Mouse (Mus musculus): ENCODE data around the gene Osgin1. TPM values are rescaled to one million over a fixed set of nuclear protein-coding genes. Genes with fewer than 3 reads are reported as not detected.

Osgin1 gene
- polyA plus RNA-seq, 1 experiment from 2014 or later = 0.60 TPM

DNA sequence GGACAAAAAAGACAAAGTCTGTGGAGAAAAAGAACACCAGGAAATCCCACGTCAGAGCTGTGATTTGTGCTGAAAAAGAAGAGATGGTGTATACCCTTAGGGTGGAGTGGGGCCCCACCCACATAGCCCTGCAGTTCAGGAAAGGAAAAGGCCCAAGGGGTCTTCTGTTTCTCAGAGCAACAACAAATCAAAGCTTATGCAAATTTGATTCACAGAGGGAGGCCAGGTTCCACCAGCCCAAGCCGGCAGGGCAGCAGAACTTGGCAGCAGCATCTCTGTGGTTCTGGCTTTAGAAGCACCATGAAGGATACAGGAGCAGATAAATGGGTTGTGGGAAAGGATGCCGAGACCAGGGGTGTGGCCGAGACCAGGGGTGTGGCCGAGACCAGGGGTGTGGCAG is 44.8 kb downstream of the Osgin1 start:
- H3K36me3 ChIP-seq = no peaks in the 10 kb centered on the region
- H3K4me3 ChIP-seq = no peak overlapping the region
- no peaks in the 10 kb centered on the region for H3K27me3 ChIP-seq
- H3K9ac ChIP-seq = 0 out of 2 replicates have a peak overlapping the region, but pooled peaks have one; percentile 16
- 26% methylated on average over 5 of the region's 5 CpGs for WGBS
- no peak for ATAC-seq (ENCODE audit: insufficient number of reproducible peaks, insufficient read depth, low FRiP score, low TSS enrichment, low read depth)
- H3K4me1 ChIP-seq = peaks cover 5% of the 10 kb centered on the region; the same call in 1 of the 2 replicates
- no peak overlapping the region for H3K27ac ChIP-seq
- no peaks in the 10 kb centered on the region for H3K9me3 ChIP-seq
- no peak overlapping the region for H3K4me2 ChIP-seq

- Histone ChIP-seq H3K27ac (no peak overlapping the region), H3K4me3 (no peak overlapping the region), H3K9ac (no peak overlapping the region), H3K9me3 (no peaks in the 10 kb centered on the region), H3K27me3 (no peaks in the 10 kb centered on the region), H3K4me1 (no peaks in the 10 kb centered on the region), H3K4me2 (no peak overlapping the region), H3K36me3 (no peaks in the 10 kb centered on the region)
- ATAC-seq (ENCODE audit: insufficient number of reproducible peaks, insufficient read depth, low FRiP score, low TSS enrichment, low read depth) = no peak
- 78% methylated on average over 11 of the region's 11 CpGs for WGBS
These were observed 50.4 kb downstream of the Osgin1 start for GRCm38 (mm10) chr8:119484145-119484896.

- H3K9me3 ChIP-seq = no peaks in the 10 kb centered on the region
- no peaks in the 10 kb centered on the region for H3K27me3 ChIP-seq
- H3K36me3 ChIP-seq = no peaks in the 10 kb centered on the region
- H3K4me1 ChIP-seq = peaks cover 11% of the 10 kb centered on the region; the same call in 1 of the 2 replicates
- no peak overlapping the region for H3K4me3 ChIP-seq
- no peak for ATAC-seq (ENCODE audit: insufficient number of reproducible peaks, insufficient read depth, low FRiP score, low TSS enrichment, low read depth)
- WGBS = 76% methylated on average over 7 of the region's 7 CpGs
- H3K4me2 ChIP-seq = no peak overlapping the region
- no peak overlapping the region for H3K9ac ChIP-seq
- H3K27ac ChIP-seq = no peak overlapping the region
These were observed 53.2 kb downstream of the Osgin1 start for GRCm38 (mm10) chr8:119487093-119487492.

Other genes starting within 250 kb of the Osgin1 start
- 335 and 345 TPM in 2 replicates for gene Hsbp1, start 89.6 kb upstream of the Osgin1 start, polyA plus RNA-seq (2015; fragmentation: Nextera tagmentation; extraction: Ambion mirVana)
- gene Mlycd, start 39.2 kb upstream of the Osgin1 start, polyA plus RNA-seq (2015; fragmentation: Nextera tagmentation; extraction: Ambion mirVana) = 11.0 and 12.7 TPM in 2 replicates
- gene Necab2, start 12.6 kb downstream of the Osgin1 start, polyA plus RNA-seq (2015; fragmentation: Nextera tagmentation; extraction: Ambion mirVana) = 3.8 and 4.2 TPM in 2 replicates
- gene Slc38a8, start 67.6 kb downstream of the Osgin1 start, polyA plus RNA-seq (2015; fragmentation: Nextera tagmentation; extraction: Ambion mirVana) = 0.07 TPM in 1 of 2 replicates, not detected in the other
- 132 and 150 TPM in 2 replicates for gene Mbtps1, start 124.6 kb downstream of the Osgin1 start, polyA plus RNA-seq (2015; fragmentation: Nextera tagmentation; extraction: Ambion mirVana)
- 29.1 and 30.0 TPM in 2 replicates for gene Hsdl1, start 141.1 kb downstream of the Osgin1 start, polyA plus RNA-seq (2015; fragmentation: Nextera tagmentation; extraction: Ambion mirVana)
- gene Dnaaf1, start 141.1 kb downstream of the Osgin1 start, polyA plus RNA-seq (2015; fragmentation: Nextera tagmentation; extraction: Ambion mirVana) = 0.08 and 0.19 TPM in 2 replicates
- gene Taf1c, start 171.1 kb downstream of the Osgin1 start, polyA plus RNA-seq (2015; fragmentation: Nextera tagmentation; extraction: Ambion mirVana) = 12.9 and 13.7 TPM in 2 replicates
- not detected in 2 replicates for gene Adad2, start 178.6 kb downstream of the Osgin1 start, polyA plus RNA-seq (2015; fragmentation: Nextera tagmentation; extraction: Ambion mirVana)
- gene Kcng4, start 201.6 kb downstream of the Osgin1 start, polyA plus RNA-seq (2015; fragmentation: Nextera tagmentation; extraction: Ambion mirVana) = 0.18 and 0.26 TPM in 2 replicates
- gene Wfdc1, start 232.2 kb downstream of the Osgin1 start, polyA plus RNA-seq (2015; fragmentation: Nextera tagmentation; extraction: Ambion mirVana) = 0.25 TPM in 1 of 2 replicates, not detected in the other

Measured in embryonic facial prominence, embryonic 13.5 days (tissue).